Mouse (Mus musculus) lung, embryonic 15.5 days (tissue): ENCODE measurements around the gene Xkr8. TPM values are rescaled to one million over a fixed set of nuclear protein-coding genes. Genes with fewer than 3 reads are reported as not detected.

Source experiments
- polyA plus RNA-seq: library from polyadenylated mRNA; unstranded; fragments of >200 nt; fragmentation: Nextera tagmentation; extraction: Ambion mirVana; gene quantifications from 2 replicates; pipeline ENCODE4 v1.2.1, GENCODE M21; 2015

Xkr8 gene
- polyA plus RNA-seq, 1 experiment from 2014 or later: 5.1 TPM

Other genes with a start within 250 kb of the Xkr8 start
- gene Sesn2, start 222.0 kb downstream of the Xkr8 start, polyA plus RNA-seq: 11.9 and 12.7 TPM in 2 replicates
- gene Atpif1, start 198.9 kb downstream of the Xkr8 start, polyA plus RNA-seq: 913 and 923 TPM in 2 replicates
- 146 and 157 TPM in 2 replicates for gene Dnajc8, start 197.0 kb downstream of the Xkr8 start, polyA plus RNA-seq
- 1.1 and 1.2 TPM in 2 replicates for gene Ptafr, start 168.5 kb downstream of the Xkr8 start, polyA plus RNA-seq
- gene Eya3, start 93.6 kb downstream of the Xkr8 start, polyA plus RNA-seq: 30.6 and 31.5 TPM in 2 replicates
- gene Smpdl3b, start 24.7 kb upstream of the Xkr8 start, polyA plus RNA-seq: 6.4 and 6.7 TPM in 2 replicates
- gene Rpa2, start 35.8 kb upstream of the Xkr8 start, polyA plus RNA-seq: 111 TPM in 2 replicates
- gene Themis2, start 63.8 kb upstream of the Xkr8 start, polyA plus RNA-seq: 0.89 and 0.96 TPM in 2 replicates
- 52.9 and 54.5 TPM in 2 replicates for gene Ppp1r8, start 110.6 kb upstream of the Xkr8 start, polyA plus RNA-seq
- 62.2 and 64.0 TPM in 2 replicates for gene Stx12, start 152.0 kb upstream of the Xkr8 start, polyA plus RNA-seq
- gene Fam76a, start 190.0 kb upstream of the Xkr8 start, polyA plus RNA-seq: 43.0 and 45.8 TPM in 2 replicates
- 0.69 and 0.74 TPM in 2 replicates for gene Fgr, start 241.5 kb upstream of the Xkr8 start, polyA plus RNA-seq